Mouse (Mus musculus) cerebellum, adult 2 months (tissue): Measurements from ENCODE around the gene Olfr1347.

Source experiments
- CTCF ChIP-seq: fragments of 200-500 bp; IDR thresholded peaks from 2 replicates; pipeline ENCODE4 v1.5.1; 2011; ENCODE audit warnings: low read depth, mild to moderate bottlenecking, control low read depth, low read length, moderate library complexity, borderline replicate concordance; ENCODE audit not compliant: insufficient read depth
- POLR2A ChIP-seq: fragments of 200-500 bp; IDR thresholded peaks from 2 replicates; pipeline ENCODE4 v1.6.1; 2011; ENCODE audit warnings: low read length, control low read depth, borderline replicate concordance; ENCODE audit not compliant: insufficient read depth

DNA sequence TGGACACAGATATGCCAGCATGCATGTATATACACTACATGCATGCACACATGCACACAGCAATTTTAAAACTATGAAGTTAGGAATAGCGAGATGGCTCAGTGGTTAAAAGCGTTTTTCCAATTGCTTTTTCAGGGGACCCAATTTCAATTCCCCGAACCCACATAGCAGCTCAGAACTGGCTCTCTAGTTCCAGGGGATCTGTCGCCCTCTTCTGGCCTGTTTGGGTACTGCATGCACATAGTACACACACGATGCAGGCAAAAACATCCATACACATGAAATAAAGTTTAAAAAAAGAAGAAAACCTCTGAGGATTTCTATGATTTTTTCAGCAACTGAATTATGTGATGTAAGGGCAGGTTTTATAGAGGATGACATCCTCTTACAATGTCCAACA, 26.6 kb upstream of the Olfr1347 start:
- TF ChIP-seq CTCF = no peak
- TF ChIP-seq POLR2A = no peak
